Mouse (Mus musculus) A20 (cell line): ENCODE data around the gene Pou2f1.
A peak's percentile ranks its signal among the peaks of the same experiment; 100 is the strongest.

Source experiments
- DNase-seq: peaks from one replicate; pipeline ENCODE4 v3.0.0-alpha.2; 2011; ENCODE audit warnings: low read depth, low spot score

Gene Pou2f1

GRCm38 (mm10) chr1:166002520-166003155 lies at the start of gene Pou2f1:
TSS of gene Pou2f1 (minus strand) at chr1:166002678.
- DNase-seq = peak; percentile 100

DNA sequence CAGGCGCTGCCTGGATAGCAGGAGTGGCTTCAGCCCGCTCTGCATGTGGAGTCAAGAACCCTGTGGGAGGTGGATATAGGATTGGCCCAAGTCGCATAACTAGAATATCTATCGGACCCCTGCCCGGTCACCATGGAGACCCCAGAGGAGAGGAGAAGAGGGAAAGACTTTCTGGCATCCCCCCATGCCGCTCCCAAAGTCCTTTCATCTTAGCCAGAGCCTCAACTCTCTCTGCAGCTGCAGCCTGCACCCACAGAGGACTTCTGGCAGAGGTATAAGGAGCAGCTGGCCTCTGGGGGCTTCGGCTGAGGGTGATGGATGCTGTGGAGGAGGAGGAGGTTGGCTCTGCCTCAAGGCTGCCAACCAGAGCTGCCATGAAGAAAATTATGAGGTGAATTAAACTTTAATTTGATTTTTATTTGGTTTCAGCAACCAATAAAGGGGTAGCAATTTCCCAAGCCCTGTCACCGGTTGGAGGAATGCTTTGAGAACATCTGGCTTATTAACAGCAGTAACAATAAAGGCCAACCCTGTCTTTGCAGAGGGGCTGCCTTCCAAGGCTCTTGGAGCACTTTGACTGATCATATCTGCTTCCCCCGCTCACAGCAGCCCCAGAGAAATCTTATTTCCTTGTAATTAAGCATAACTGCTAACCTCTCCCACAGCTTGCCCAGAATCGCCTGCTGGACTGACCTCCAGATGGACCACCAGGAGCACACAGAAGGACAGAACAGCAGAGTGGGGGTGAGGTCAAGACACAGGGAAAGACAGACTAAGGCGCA lies 46.8 kb upstream of the Pou2f1 start:
- no peak for DNase-seq

DNA sequence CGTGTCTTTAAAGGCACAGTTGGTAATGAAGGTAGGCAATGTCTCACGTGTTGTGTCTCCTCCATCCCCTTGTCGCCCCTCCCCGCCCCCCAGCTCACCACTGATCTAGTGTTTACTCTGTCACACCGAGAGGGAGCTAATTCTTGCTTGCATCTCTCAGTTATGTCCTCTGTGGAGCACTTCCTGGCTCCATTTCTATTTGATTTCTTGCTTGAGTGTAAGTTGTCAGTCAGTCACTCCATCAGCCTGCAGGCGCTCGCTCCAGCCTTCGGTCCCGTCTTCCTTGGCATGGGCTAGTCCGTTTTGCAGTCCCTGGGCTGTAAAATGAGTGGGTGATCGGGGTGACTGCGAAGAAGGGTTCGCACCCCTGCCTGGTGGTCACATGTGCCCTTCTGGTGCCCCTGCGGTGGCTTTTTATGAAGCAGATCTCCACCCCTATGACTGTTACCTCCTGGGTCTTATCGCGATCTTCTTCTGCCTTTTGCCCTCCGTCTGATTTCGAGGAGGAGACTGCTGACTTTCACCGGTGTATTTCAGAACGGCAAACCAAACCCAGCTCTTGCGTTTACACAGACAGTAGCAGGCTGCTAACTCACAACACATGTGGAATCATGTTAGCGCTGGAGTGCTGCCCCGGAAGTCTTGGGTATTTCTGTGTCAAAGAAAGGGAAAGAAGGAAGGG lies 45.9 kb upstream of the Pou2f1 start:
- peak; percentile 6 for DNase-seq

DNA sequence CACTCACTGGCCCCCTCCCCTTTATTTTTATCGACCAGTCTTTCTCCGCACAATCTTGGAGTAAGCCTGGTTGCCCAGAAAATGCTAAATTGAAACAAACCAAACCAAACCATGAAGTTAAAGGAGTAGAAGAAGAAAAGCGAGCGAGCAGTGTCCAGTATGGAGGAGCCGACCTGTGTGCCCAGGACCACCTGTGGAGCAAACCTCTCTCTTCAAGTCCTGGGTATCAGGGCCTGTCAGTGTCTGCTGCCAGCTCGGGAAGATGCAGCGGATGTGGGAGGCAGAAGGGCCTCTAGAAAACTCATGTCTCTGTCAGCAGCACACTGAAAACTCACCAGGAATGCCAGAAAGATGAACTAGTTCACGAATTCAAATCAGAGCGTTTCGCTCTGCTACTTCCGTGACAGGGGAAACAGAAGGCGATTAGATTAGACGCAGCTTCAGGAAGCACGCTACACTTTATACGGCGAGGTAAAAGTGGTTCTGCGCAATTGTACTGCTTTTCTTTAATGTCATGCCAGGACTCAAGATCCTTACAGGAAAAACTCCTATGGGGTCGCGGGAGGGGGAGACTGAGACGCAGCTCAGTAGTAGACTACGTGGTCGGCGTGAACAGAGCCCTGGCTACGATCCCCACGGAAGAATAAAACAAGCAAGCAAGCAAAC lies 45.2 kb upstream of the Pou2f1 start:
- DNase-seq = peak; percentile 48

GRCm38 (mm10) chr1:166045894-166046197 lies 43.4 kb upstream of the Pou2f1 start:
- DNase-seq = no peak

GRCm38 (mm10) chr1:166045060-166045893 lies 42.8 kb upstream of the Pou2f1 start:
- no peak for DNase-seq

GRCm38 (mm10) chr1:166043451-166044149 lies 41.1 kb upstream of the Pou2f1 start:
- DNase-seq = no peak

GRCm38 (mm10) chr1:166041501-166041900 lies 39.0 kb upstream of the Pou2f1 start:
- DNase-seq = no peak

DNA sequence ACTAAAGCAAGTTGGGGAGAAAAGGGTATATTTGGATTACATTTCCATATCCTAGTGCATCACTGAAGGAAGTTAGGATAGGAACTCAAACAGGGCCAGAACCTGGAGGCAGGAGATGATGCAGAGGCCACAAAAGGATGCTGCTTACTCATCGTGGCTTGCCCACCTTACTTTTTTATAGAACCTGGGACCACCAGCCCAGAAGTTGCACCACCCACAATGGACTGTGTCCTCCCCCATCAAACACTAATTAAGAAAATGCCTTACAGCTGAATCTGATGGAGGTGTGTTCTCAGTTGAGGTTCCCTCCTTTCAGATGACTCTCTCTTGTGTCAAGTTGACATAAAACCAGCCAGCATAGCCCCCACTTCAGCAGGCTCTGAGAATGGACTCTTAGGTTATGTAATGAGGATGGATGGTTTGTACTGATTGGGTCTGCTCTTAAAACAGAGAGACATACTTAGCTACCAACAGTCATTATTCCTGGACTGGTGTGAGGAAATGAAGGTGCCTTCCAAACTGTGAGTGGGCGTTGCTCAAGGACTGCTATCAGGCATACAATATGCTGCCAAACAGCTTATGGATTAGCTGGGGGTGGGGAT lies 36.4 kb upstream of the Pou2f1 start:
- no peak for DNase-seq

GRCm38 (mm10) chr1:166035045-166035444 lies 32.6 kb upstream of the Pou2f1 start:
- no peak for DNase-seq

- DNase-seq = peak; percentile 40
Measured at GRCm38 (mm10) chr1:166031673-166032547, 29.4 kb upstream of the Pou2f1 start.

DNA sequence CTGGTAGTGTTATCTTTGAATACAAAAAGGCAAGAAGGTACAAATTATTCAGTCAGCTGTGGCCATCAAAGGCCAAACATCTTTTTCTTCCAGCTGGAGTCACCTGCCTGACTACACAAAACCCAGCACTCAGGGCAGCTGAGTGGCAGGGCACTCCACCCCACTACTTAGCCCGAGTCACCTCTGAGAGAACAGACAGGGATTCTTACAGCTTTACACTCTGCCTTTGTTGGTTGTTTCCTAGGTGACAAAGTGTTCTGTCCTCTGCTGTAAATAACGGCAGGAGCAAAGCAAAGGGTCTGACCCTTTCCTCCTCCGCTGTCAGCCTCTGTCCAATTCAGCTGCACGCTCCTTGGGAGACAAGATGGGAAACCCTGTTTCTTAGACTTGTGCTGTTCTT lies 21.5 kb upstream of the Pou2f1 start:
- no peak for DNase-seq

- no peak for DNase-seq
Measured at GRCm38 (mm10) chr1:166017203-166017602, 14.7 kb upstream of the Pou2f1 start.

- no peak for DNase-seq
Measured at GRCm38 (mm10) chr1:166016306-166016705, 13.8 kb upstream of the Pou2f1 start.

DNA sequence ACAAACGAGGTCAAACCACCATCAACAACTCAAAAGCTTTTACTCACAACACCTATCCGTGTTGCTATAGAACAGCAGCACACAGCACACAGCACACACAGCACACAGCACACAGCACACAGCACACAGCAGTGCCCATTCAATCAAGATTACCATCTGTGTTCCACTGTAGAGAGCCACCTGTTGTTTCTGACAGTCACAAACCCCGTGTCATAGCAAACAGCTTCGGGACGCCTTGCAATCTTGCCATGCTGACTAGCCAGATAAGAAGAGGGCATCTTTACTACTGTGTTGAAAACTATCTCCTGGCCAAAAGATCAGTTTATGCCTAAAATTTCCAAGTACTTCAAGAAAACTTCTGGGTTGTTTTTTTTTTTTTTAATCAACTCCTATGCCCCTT lies 12.1 kb upstream of the Pou2f1 start:
- DNase-seq = no peak

- DNase-seq = peak; percentile 12
Measured at GRCm38 (mm10) chr1:166010106-166010505, 7.6 kb upstream of the Pou2f1 start.

- DNase-seq = no peak
Measured at GRCm38 (mm10) chr1:166008634-166009350, 6.3 kb upstream of the Pou2f1 start.

GRCm38 (mm10) chr1:166007026-166007425 lies 4.5 kb upstream of the Pou2f1 start:
- no peak for DNase-seq
